Mouse (Mus musculus): ENCODE measurements around the gene Ptpn1. TPM values are rescaled to one million over a fixed set of nuclear protein-coding genes. Genes with fewer than 3 reads are reported as not detected.

The Ptpn1 gene
- polyA plus RNA-seq, 1 experiment from 2014 or later = 54.0 TPM

DNA sequence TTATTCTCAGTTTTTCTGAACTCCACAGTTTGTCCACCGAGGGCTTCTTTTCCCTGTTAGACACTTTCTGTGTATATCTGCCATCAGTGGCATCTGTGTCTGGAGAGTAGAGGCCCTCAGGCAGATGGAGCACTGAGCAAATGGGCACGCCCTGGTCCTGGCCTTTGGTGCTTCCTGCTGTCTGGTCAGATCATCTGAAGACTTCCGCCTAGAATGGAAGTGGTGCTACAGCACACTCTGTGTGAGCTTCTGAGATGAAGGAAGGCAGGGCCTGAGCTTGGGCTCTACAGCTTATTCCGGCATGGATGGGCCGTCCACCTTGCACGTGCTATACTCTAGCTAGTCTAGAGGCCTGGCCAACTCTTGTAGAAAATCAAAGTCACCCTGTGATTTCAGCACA, 30.5 kb downstream of the Ptpn1 start:
- Histone ChIP-seq H3K4me2 (replicated peaks) (no peak overlapping the region), H3K9ac (no peak overlapping the region), H3K4me3 (no peak overlapping the region), H3K4me1 (peaks cover 12% of the 10 kb centered on the region; the same call in 1 of the 2 replicates), H3K9me3 (no peaks in the 10 kb centered on the region), H3K27me3 (no peaks in the 10 kb centered on the region), H3K27ac (no peak overlapping the region), H3K36me3 (peaks cover 42% of the 10 kb centered on the region)
- 85% methylated on average over 6 of the region's 6 CpGs for WGBS
- ATAC-seq (ENCODE audit: low FRiP score, low read depth) = no peak

DNA sequence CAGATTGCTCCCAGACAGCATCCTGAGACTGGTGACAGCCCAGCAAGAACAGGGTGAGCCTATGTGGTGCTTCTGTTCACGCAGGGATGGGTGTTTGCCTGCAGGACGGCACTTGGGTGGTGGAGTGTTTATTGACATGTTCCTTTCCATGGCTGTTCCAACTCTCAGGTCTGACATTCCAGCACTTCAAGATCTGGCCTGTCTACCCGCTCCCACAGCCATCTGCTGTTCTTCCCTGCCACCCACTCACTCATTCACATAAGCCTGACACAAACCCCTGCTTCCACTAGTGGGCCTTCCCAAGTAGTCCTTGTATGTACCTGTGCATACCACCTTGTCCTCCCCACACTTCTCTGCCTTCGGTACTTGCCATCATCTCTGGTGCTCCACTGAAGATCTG, 31.3 kb downstream of the Ptpn1 start:
- Histone ChIP-seq H3K27me3 (no peaks in the 10 kb centered on the region), H3K9me3 (no peaks in the 10 kb centered on the region), H3K9ac (no peak overlapping the region), H3K4me1 (peaks cover 9% of the 10 kb centered on the region; the same call in 1 of the 2 replicates), H3K4me2 (replicated peaks) (no peak overlapping the region), H3K36me3 (peaks cover 50% of the 10 kb centered on the region), H3K27ac (no peak overlapping the region), H3K4me3 (no peak overlapping the region)
- no peak for ATAC-seq (ENCODE audit: low FRiP score, low read depth)
- 80% methylated on average over 4 of the region's 4 CpGs for WGBS

DNA sequence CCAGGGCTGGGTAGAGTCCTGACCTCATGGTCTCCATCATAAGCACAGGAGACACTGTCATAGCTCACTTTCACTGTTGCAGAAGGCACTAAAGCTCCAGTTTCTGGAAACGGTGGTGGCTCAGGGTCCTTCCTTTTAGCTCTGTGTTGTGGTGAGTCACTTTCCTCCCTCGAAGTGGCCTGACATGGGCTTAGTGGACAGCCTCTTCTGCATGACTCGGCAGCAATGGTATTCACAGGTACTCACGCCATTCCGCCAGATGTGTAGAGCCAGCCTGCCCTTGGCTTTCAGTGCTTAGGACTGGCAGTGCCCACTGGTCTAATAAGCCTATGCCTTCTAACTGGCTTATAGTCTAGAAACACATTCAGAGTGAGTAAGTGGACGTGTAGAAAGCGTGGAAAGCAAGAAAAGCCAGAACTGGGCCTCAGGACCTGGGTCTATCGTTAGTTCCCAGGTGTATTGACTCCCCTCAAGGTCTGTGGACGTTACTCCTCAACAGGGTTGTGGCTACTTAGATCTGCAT, 32.0 kb downstream of the Ptpn1 start:
- Histone ChIP-seq H3K9me3 (no peaks in the 10 kb centered on the region), H3K9ac (no peak overlapping the region), H3K4me2 (replicated peaks) (no peak overlapping the region), H3K27ac (no peak overlapping the region), H3K36me3 (peaks cover 57% of the 10 kb centered on the region), H3K4me3 (no peak overlapping the region), H3K27me3 (no peaks in the 10 kb centered on the region), H3K4me1 (0 out of 2 replicates have a peak, but pooled peaks cover 3% of the 10 kb centered on the region)
- WGBS = 91% methylated on average over 9 of the region's 9 CpGs
- ATAC-seq (ENCODE audit: low FRiP score, low read depth) = no peak

DNA sequence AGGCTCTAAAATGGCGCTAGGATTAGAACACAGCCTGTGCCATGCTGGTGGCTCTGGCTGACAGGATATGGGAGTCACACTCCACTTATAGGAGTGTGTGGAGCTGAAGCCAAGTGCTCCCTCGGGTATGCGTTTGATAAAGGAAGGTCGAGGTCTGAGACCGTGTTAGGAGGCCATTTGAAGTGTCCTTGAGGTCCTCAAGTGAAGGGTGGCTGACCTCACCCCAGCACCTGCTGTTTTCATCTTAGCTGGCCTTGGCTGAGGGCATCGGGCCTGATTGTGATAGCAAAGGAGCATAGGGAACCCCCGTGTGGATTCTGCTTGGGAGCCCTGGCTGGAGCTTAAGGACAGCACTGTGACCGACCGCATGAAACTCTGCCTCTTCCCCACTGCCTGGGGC, 32.5 kb downstream of the Ptpn1 start:
- no peak for ATAC-seq (ENCODE audit: low FRiP score, low read depth)
- Histone ChIP-seq H3K9me3 (no peaks in the 10 kb centered on the region), H3K9ac (no peak overlapping the region), H3K27me3 (no peaks in the 10 kb centered on the region), H3K4me1 (0 out of 2 replicates have a peak, but pooled peaks cover 3% of the 10 kb centered on the region), H3K4me2 (replicated peaks) (no peak overlapping the region), H3K4me3 (no peak overlapping the region), H3K27ac (no peak overlapping the region), H3K36me3 (peaks cover 62% of the 10 kb centered on the region)
- 88% methylated on average over 9 of the region's 9 CpGs for whole genome bisulfite sequencing

DNA sequence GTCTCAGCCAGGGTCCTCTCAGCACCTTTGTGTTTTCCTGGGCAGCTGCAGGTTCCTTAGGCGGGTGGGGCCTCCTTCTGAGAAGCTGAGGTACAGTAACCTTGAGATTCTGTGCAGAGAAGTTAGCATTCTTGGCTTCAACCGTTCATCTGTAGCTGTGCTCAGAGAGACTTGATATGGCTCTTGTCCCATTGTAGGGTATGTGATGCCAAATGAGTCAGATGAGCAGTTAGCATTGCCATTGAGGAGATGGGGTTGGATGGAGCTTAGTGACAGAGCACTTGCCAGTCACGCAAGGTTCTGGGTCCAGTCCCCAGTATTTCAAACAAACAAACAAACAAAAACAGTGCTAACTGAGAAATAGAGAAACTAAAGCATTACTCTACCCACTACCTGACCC, 34.1 kb downstream of the Ptpn1 start:
- no peak overlapping the region for H3K4me2 ChIP-seq (replicated peaks)
- H3K9ac ChIP-seq = no peak overlapping the region
- no peak for ATAC-seq (ENCODE audit: low FRiP score, low read depth)
- WGBS = 94% methylated on average over 3 of the region's 3 CpGs
- no peaks in the 10 kb centered on the region for H3K4me1 ChIP-seq
- no peaks in the 10 kb centered on the region for H3K27me3 ChIP-seq
- H3K27ac ChIP-seq = no peak overlapping the region
- no peaks in the 10 kb centered on the region for H3K9me3 ChIP-seq
- no peak overlapping the region for H3K4me3 ChIP-seq
- H3K36me3 ChIP-seq = peaks cover 76% of the 10 kb centered on the region

DNA sequence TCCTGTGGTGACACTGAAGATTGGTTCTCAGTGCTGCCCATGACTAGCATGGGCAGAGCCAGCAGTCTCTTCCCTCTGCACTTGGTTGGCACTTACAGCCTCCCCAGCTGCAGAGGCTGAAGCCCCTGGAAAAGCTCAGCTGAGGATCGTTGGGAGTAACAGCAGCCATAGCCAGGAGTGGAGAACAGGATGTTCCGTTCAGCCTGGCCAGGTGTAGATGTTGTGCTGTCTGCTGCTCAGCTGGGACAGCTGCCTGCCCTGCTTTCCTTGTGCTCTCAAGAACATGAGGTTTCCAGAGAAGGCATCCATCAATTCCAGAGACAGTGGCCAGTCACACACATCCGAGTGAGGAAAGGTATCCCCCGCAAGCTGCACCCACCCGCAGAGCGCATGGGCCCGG, 36.6 kb downstream of the Ptpn1 start:
- no peak for ATAC-seq (ENCODE audit: low FRiP score, low read depth)
- Histone ChIP-seq H3K4me3 (no peak overlapping the region), H3K9ac (no peak overlapping the region), H3K4me1 (no peaks in the 10 kb centered on the region), H3K27ac (no peak overlapping the region), H3K36me3 (peaks cover 96% of the 10 kb centered on the region), H3K9me3 (no peaks in the 10 kb centered on the region), H3K4me2 (replicated peaks) (no peak overlapping the region), H3K27me3 (no peaks in the 10 kb centered on the region)
- 89% methylated on average over 7 of the region's 7 CpGs for WGBS

DNA sequence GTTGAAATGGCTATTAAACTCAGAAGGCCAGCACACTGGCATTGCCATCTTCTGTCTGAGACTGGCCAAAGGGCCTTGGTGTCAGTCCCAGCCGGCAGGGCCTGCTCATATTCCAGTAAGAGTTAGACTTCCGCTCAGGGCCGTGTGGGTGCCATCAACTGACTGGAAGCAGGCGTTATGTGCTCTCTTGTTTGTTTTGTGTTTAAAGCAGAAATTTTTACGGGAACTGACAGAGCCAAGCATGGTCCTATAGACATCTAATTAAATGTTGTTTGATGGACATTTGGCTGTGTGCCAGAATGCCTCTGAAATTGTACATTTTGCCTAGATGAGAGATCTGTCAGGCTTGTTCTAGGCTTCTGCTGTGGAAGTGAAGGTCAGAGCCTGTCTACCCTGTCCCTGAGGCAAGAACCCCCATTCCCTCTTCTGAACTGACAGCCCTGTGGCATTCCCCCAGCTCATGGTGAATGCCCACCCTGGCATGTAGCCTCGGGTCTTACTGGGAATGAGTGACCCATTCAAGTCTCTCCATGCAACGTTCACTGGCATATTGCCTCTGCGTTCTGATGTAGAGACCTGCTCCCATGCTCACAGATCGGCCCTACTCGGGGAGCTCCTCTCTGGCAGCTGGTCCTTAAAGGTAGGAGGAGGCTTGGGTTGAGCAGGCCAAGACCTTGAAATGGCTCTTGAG, 38.1 kb downstream of the Ptpn1 start:
- ATAC-seq (ENCODE audit: low FRiP score, low read depth) = no peak

DNA sequence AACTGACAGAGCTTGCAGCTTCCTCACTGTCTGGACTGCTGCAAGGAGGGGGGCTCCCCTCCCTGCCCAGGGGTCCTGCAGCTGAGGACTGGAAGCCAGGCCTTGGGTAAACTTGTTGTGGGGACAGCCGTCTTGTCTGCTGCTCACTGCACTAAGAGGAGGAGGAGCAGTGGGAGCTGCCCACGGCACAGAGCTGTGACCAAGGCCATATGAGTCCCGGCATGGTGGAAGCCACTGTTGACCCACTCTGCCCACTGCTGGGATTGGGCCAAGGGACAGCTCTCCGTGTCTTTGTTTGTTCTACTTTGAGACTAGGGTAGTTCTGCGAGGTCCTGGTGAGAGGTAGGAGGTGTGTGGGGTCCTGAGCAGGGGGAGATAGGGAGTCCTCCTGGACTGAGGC, 40.3 kb downstream of the Ptpn1 start:
- WGBS = 77% methylated on average over 5 of the region's 5 CpGs
- peaks cover 98% of the 10 kb centered on the region for H3K36me3 ChIP-seq
- H3K9ac ChIP-seq = no peak overlapping the region
- no peak for ATAC-seq (ENCODE audit: low FRiP score, low read depth)
- H3K4me2 ChIP-seq (replicated peaks) = no peak overlapping the region
- H3K9me3 ChIP-seq = no peaks in the 10 kb centered on the region
- no peak overlapping the region for H3K27ac ChIP-seq
- H3K27me3 ChIP-seq = no peaks in the 10 kb centered on the region
- H3K4me1 ChIP-seq = no peaks in the 10 kb centered on the region
- no peak overlapping the region for H3K4me3 ChIP-seq

More for the DNA sequence above, 38.1 kb downstream of the Ptpn1 start:
- Histone ChIP-seq H3K36me3 (peaks cover 98% of the 10 kb centered on the region), H3K27me3 (no peaks in the 10 kb centered on the region), H3K9ac (no peak overlapping the region), H3K4me3 (no peak overlapping the region), H3K27ac (no peak overlapping the region), H3K9me3 (no peaks in the 10 kb centered on the region), H3K4me1 (no peaks in the 10 kb centered on the region), H3K4me2 (replicated peaks) (no peak overlapping the region)
- 79% methylated on average over 10 of the region's 10 CpGs for WGBS

DNA sequence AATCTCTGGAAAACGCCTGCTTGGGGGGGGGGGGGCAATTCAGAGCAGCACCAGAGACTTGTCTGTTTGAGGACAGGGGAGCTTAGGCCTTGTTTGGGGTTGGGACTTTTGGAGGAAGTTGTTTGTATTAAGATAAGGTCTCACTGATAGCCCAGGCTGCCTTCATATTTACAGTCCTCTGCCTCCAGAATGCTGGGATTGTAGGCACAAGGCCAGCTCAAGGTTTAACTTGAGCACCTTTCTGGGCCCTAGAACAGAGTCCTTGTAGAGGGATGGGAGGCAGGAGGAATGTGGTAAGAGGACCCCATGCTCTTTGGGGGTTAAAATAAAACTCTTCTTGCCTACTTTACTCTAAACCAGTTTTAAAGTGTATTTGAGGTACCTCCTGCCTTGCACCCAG, 41.0 kb downstream of the Ptpn1 start:
- no peak for ATAC-seq (ENCODE audit: low FRiP score, low read depth)
- Histone ChIP-seq H3K4me3 (no peak overlapping the region), H3K9ac (no peak overlapping the region), H3K27ac (no peak overlapping the region), H3K36me3 (peaks cover 98% of the 10 kb centered on the region), H3K4me2 (replicated peaks) (no peak overlapping the region), H3K27me3 (no peaks in the 10 kb centered on the region), H3K9me3 (no peaks in the 10 kb centered on the region), H3K4me1 (no peaks in the 10 kb centered on the region)
- WGBS = 54% methylated on average over 1 of the region's 1 CpGs

DNA sequence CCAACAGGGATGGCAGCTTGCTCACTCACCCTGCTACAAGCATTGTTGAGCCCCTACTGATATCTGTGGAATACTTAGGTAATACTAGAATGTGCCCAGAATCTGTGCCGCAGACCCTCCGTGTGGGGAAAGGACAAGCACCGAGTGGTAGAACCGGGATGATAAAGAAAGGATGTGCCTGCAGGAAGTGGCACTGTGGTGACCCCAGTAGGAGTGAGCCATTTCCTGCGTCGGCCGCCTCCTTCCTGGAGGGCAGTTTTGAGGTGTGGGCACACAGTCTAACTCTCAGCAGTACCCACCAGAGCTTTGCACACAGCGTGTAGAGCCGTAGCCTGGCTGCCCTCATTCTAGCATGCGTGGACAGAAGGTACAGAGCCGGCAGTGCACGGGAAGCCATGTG, 43.9 kb downstream of the Ptpn1 start:
- no peak overlapping the region for H3K27ac ChIP-seq
- H3K27me3 ChIP-seq = no peaks in the 10 kb centered on the region
- no peaks in the 10 kb centered on the region for H3K9me3 ChIP-seq
- no peak for ATAC-seq (ENCODE audit: low FRiP score, low read depth)
- H3K9ac ChIP-seq = no peak overlapping the region
- peaks cover 94% of the 10 kb centered on the region for H3K36me3 ChIP-seq
- H3K4me1 ChIP-seq = no peaks in the 10 kb centered on the region
- WGBS = 92% methylated on average over 12 of the region's 12 CpGs
- no peak overlapping the region for H3K4me3 ChIP-seq
- no peak overlapping the region for H3K4me2 ChIP-seq (replicated peaks)

DNA sequence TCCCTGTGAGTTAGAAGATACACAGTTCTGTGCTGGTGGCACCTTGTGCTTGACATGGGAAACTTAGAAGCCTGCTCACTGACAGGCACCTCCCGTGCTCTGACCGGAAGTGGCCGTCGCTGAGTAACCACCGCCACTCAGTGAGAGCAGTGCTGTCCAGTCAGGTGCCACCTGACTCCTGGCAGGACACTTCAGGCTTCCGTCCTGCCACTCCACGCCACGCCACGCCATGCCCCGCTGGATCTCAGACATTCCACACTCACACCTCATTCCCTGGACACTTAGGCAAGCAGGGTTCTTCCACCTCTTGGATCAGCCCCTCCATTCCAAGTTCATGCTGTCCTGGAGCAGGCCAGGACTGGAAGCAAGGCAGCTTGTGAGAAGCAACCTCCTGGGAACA, 46.4 kb downstream of the Ptpn1 start:
- no peak overlapping the region for H3K27ac ChIP-seq
- H3K36me3 ChIP-seq = peaks cover 69% of the 10 kb centered on the region
- H3K9ac ChIP-seq = no peak overlapping the region
- ATAC-seq (ENCODE audit: low FRiP score, low read depth) = no peak
- H3K27me3 ChIP-seq = no peaks in the 10 kb centered on the region
- 94% methylated on average over 10 of the region's 10 CpGs for WGBS
- no peaks in the 10 kb centered on the region for H3K4me1 ChIP-seq
- H3K4me2 ChIP-seq (replicated peaks) = no peak overlapping the region
- H3K9me3 ChIP-seq = no peaks in the 10 kb centered on the region
- no peak overlapping the region for H3K4me3 ChIP-seq

DNA sequence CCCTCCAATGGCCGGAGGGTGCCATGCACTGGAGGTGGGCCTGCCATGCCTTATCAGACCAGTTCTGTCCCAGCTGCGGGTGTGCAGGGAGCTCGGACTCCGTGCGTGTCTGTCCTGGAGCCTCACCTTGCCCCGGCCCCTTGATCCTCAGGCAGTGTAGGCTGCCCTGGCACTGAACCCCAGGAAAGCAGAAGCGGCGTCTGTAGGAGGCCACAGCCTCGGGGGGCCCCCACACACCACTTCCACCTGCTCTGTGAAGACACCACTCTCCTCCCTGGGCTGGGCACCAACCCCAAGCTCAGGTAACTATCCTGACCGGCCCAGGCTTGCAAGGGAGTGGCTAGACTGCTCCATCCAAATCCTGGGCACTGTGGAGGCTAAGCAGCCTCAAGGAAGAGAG, 48.5 kb downstream of the Ptpn1 start:
- no peak overlapping the region for H3K27ac ChIP-seq
- WGBS = 80% methylated on average over 10 of the region's 10 CpGs
- peaks cover 48% of the 10 kb centered on the region for H3K36me3 ChIP-seq
- no peak for ATAC-seq (ENCODE audit: low FRiP score, low read depth)
- no peak overlapping the region for H3K9ac ChIP-seq
- no peak overlapping the region for H3K4me2 ChIP-seq (replicated peaks)
- no peaks in the 10 kb centered on the region for H3K4me1 ChIP-seq
- no peak overlapping the region for H3K4me3 ChIP-seq
- H3K27me3 ChIP-seq = no peaks in the 10 kb centered on the region
- H3K9me3 ChIP-seq = no peaks in the 10 kb centered on the region

DNA sequence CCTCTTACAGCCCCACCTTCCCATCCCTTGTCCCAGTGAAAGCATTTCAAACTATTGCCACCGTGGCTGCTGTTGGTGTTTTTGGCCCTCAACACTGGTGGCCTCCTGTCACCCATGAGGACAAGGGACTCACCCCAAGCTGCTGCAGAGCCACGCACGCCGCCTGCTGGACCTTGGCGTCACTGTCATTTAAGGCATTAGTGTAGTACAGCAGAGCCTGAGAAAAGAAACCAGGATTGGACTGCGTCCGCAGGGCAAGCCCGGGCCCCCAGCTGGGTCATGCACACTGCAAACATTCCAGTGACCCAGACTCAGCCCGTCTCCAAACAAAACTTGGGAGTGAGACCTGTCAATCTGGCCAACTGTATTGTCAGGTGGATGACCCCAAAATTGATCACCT, 50.8 kb downstream of the Ptpn1 start:
- ATAC-seq (ENCODE audit: low FRiP score, low read depth) = no peak
- 63% methylated on average over 9 of the region's 9 CpGs for WGBS

More for the DNA sequence above, 50.8 kb downstream of the Ptpn1 start:
- no peak overlapping the region for H3K9ac ChIP-seq
- H3K27me3 ChIP-seq = 0 out of 2 replicates have a peak, but pooled peaks cover under 1% of the 10 kb centered on the region
- H3K27ac ChIP-seq = no peak overlapping the region
- H3K4me1 ChIP-seq = peaks cover 8% of the 10 kb centered on the region; the same call in 1 of the 2 replicates
- peaks cover 26% of the 10 kb centered on the region for H3K36me3 ChIP-seq
- H3K4me2 ChIP-seq (replicated peaks) = no peak overlapping the region
- no peak overlapping the region for H3K4me3 ChIP-seq
- no peaks in the 10 kb centered on the region for H3K9me3 ChIP-seq
